Mouse (Mus musculus) heart, embryonic 15.5 days (tissue): ENCODE data around the gene Shmt2. TPM values are rescaled to one million over a fixed set of nuclear protein-coding genes. Genes with fewer than 3 reads are reported as not detected.
A peak's percentile ranks its signal among the peaks of the same experiment; 100 is the strongest.

Source experiments
- ATAC-seq: fragments of 200-750 bp; cut with Nextera tagmentation; replicated peaks from 2 replicates; pipeline ENCODE4 v1.8.0; 2017; ENCODE audit warnings: low read depth, moderate TSS enrichment; ENCODE audit not compliant: insufficient number of reproducible peaks, insufficient read depth, low FRiP score
- H3K27ac ChIP-seq: fragments of 300-500 bp; sonication (generic); 2 replicates; pipeline ENCODE4 v1.5.1; 2015; ENCODE audit warnings: mild to moderate bottlenecking, inconsistent platforms
- H3K27me3 ChIP-seq: fragments of 300-500 bp; sonication (generic); 2 replicates; pipeline ENCODE4 v1.6.1; 2015; ENCODE audit warnings: inconsistent platforms
- H3K36me3 ChIP-seq: fragments of 300-500 bp; sonication (generic); 2 replicates; pipeline ENCODE4 v1.6.1; 2015; ENCODE audit warnings: mild to moderate bottlenecking, inconsistent platforms
- H3K4me1 ChIP-seq: fragments of 300-500 bp; sonication (generic); replicated peaks from 2 replicates; pipeline ENCODE4 v1.6.1; 2015; ENCODE audit warnings: inconsistent platforms
- H3K4me2 ChIP-seq: fragments of 300-500 bp; sonication (generic); 2 replicates; pipeline ENCODE4 v1.6.1; 2015; ENCODE audit warnings: inconsistent platforms, mild to moderate bottlenecking, moderate library complexity
- H3K4me3 ChIP-seq: fragments of 300-500 bp; sonication (generic); 2 replicates; pipeline ENCODE4 v1.5.1; 2015; ENCODE audit warnings: mild to moderate bottlenecking, inconsistent platforms
- H3K9ac ChIP-seq: fragments of 300-500 bp; sonication (generic); 2 replicates; pipeline ENCODE4 v1.6.1; 2015; ENCODE audit warnings: mild to moderate bottlenecking, inconsistent platforms
- H3K9me3 ChIP-seq: fragments of 300-500 bp; sonication (generic); replicated peaks from 2 replicates; pipeline ENCODE4 v1.6.1; 2016; ENCODE audit warnings: inconsistent platforms
- WGBS: fragments of 180-500 bp; shearing (Covaris S2); methylation state at CpG from one replicate; pipeline ENCODE4 v1.1.7; 2015; ENCODE audit warnings: mixed read lengths; 5-methylcytosine and 5-hydroxymethylcytosine counted together
- polyA plus RNA-seq: library from polyadenylated mRNA; unstranded; fragments of >200 nt; fragmentation: Nextera tagmentation; extraction: Ambion mirVana; gene quantifications from 2 replicates; pipeline ENCODE4 v1.2.1, GENCODE M21; 2015

Shmt2 gene
- polyA plus RNA-seq, 1 experiment from 2014 or later = 89.8 TPM

GRCm38 (mm10) chr10:127548236-127548635 lies 26.0 kb upstream of the Shmt2 start:
- no peak overlapping the region for H3K9ac ChIP-seq
- no peaks in the 10 kb centered on the region for H3K4me1 ChIP-seq
- H3K27ac ChIP-seq = no peak overlapping the region
- WGBS = 90% methylated on average over 15 of the region's 15 CpGs
- H3K9me3 ChIP-seq = no peaks in the 10 kb centered on the region
- ATAC-seq = no peak
- no peak overlapping the region for H3K4me2 ChIP-seq
- no peak overlapping the region for H3K4me3 ChIP-seq
- H3K36me3 ChIP-seq = peaks cover 25% of the 10 kb centered on the region
- no peaks in the 10 kb centered on the region for H3K27me3 ChIP-seq

- H3K4me2 ChIP-seq = no peak overlapping the region
- H3K9ac ChIP-seq = no peak overlapping the region
- 86% methylated on average over 7 of the region's 7 CpGs for WGBS
- no peaks in the 10 kb centered on the region for H3K9me3 ChIP-seq
- no peak overlapping the region for H3K27ac ChIP-seq
- H3K36me3 ChIP-seq = peaks cover 13% of the 10 kb centered on the region; the same call in 1 of the 2 replicates
- no peak overlapping the region for H3K4me3 ChIP-seq
- H3K4me1 ChIP-seq = no peaks in the 10 kb centered on the region
- no peak for ATAC-seq
- H3K27me3 ChIP-seq = no peaks in the 10 kb centered on the region
Observed at GRCm38 (mm10) chr10:127546505-127546904, 24.3 kb upstream of the Shmt2 start.

GRCm38 (mm10) chr10:127544375-127544774 lies 22.1 kb upstream of the Shmt2 start:
- H3K27ac ChIP-seq = no peak overlapping the region
- no peaks in the 10 kb centered on the region for H3K9me3 ChIP-seq
- peaks cover 19% of the 10 kb centered on the region; the same call in 1 of the 2 replicates for H3K36me3 ChIP-seq
- no peaks in the 10 kb centered on the region for H3K27me3 ChIP-seq
- no peak for ATAC-seq
- WGBS = 83% methylated on average over 20 of the region's 20 CpGs
- H3K4me1 ChIP-seq = no peaks in the 10 kb centered on the region
- H3K9ac ChIP-seq = no peak overlapping the region
- H3K4me3 ChIP-seq = no peak overlapping the region
- no peak overlapping the region for H3K4me2 ChIP-seq

GRCm38 (mm10) chr10:127543916-127544315 lies 21.7 kb upstream of the Shmt2 start:
- H3K4me1 ChIP-seq = no peaks in the 10 kb centered on the region
- H3K27me3 ChIP-seq = no peaks in the 10 kb centered on the region
- H3K4me3 ChIP-seq = no peak overlapping the region
- no peak for ATAC-seq
- H3K27ac ChIP-seq = no peak overlapping the region
- 79% methylated on average over 3 of the region's 3 CpGs for WGBS
- no peak overlapping the region for H3K4me2 ChIP-seq
- H3K36me3 ChIP-seq = peaks cover 19% of the 10 kb centered on the region; the same call in 1 of the 2 replicates
- no peaks in the 10 kb centered on the region for H3K9me3 ChIP-seq
- no peak overlapping the region for H3K9ac ChIP-seq

- Histone ChIP-seq H3K9me3 (no peaks in the 10 kb centered on the region), H3K4me2 (no peak overlapping the region), H3K27me3 (peaks cover 5% of the 10 kb centered on the region; the same call in 1 of the 2 replicates), H3K36me3 (peaks cover 19% of the 10 kb centered on the region; the same call in 1 of the 2 replicates), H3K27ac (no peak overlapping the region), H3K4me1 (no peaks in the 10 kb centered on the region), H3K4me3 (no peak overlapping the region), H3K9ac (no peak overlapping the region)
- ATAC-seq = no peak
- 65% methylated on average over 6 of the region's 6 CpGs for WGBS
Observed at GRCm38 (mm10) chr10:127542720-127543119, 20.5 kb upstream of the Shmt2 start.

- H3K4me1 ChIP-seq = no peaks in the 10 kb centered on the region
- no peak overlapping the region for H3K9ac ChIP-seq
- no peak overlapping the region for H3K4me3 ChIP-seq
- H3K9me3 ChIP-seq = no peaks in the 10 kb centered on the region
- peaks cover 8% of the 10 kb centered on the region for H3K27me3 ChIP-seq
- no peak overlapping the region for H3K27ac ChIP-seq
- no peak for ATAC-seq
- no peak overlapping the region for H3K4me2 ChIP-seq
- 63% methylated on average over 13 of the region's 13 CpGs for WGBS
- H3K36me3 ChIP-seq = peaks cover 17% of the 10 kb centered on the region; the same call in 1 of the 2 replicates
Observed at GRCm38 (mm10) chr10:127542084-127542483, 19.8 kb upstream of the Shmt2 start.

GRCm38 (mm10) chr10:127541510-127541909 lies 19.3 kb upstream of the Shmt2 start:
- Histone ChIP-seq H3K9me3 (no peaks in the 10 kb centered on the region), H3K4me3 (no peak overlapping the region)
- ATAC-seq = no peak

GRCm38 (mm10) chr10:127537854-127538583 lies 15.8 kb upstream of the Shmt2 start:
- H3K9me3 ChIP-seq = no peaks in the 10 kb centered on the region
- H3K36me3 ChIP-seq = 0 out of 2 replicates have a peak, but pooled peaks cover 6% of the 10 kb centered on the region
- WGBS = 29% methylated on average over 7 of the region's 7 CpGs
- ATAC-seq = no peak
- H3K9ac ChIP-seq = no peak overlapping the region
- H3K4me2 ChIP-seq = no peak overlapping the region
- H3K4me1 ChIP-seq = peaks cover 18% of the 10 kb centered on the region
- H3K27ac ChIP-seq = no peak overlapping the region
- H3K27me3 ChIP-seq = peaks cover 49% of the 10 kb centered on the region
- H3K4me3 ChIP-seq = no peak overlapping the region

More at GRCm38 (mm10) chr10:127541510-127541909, 19.3 kb upstream of the Shmt2 start:
- peaks cover 14% of the 10 kb centered on the region for H3K27me3 ChIP-seq
- no peaks in the 10 kb centered on the region for H3K4me1 ChIP-seq
- peaks cover 11% of the 10 kb centered on the region; the same call in 1 of the 2 replicates for H3K36me3 ChIP-seq
- WGBS = 88% methylated on average over 8 of the region's 8 CpGs
- H3K27ac ChIP-seq = no peak overlapping the region
- H3K9ac ChIP-seq = no peak overlapping the region
- H3K4me2 ChIP-seq = no peak overlapping the region

GRCm38 (mm10) chr10:127536586-127537314 lies 14.5 kb upstream of the Shmt2 start:
- peaks cover 18% of the 10 kb centered on the region for H3K4me1 ChIP-seq
- no peak overlapping the region for H3K4me3 ChIP-seq
- no peak overlapping the region for H3K27ac ChIP-seq
- peaks cover 62% of the 10 kb centered on the region for H3K27me3 ChIP-seq
- no peak overlapping the region for H3K9ac ChIP-seq
- 11% methylated on average over 8 of the region's 8 CpGs for WGBS
- H3K9me3 ChIP-seq = no peaks in the 10 kb centered on the region
- no peak overlapping the region for H3K4me2 ChIP-seq
- 0 out of 2 replicates have a peak, but pooled peaks cover 6% of the 10 kb centered on the region for H3K36me3 ChIP-seq
- ATAC-seq = no peak

- peaks cover 24% of the 10 kb centered on the region for H3K4me1 ChIP-seq
- H3K4me3 ChIP-seq = peak overlapping the region; percentile 55
- H3K9me3 ChIP-seq = no peaks in the 10 kb centered on the region
- peaks cover 80% of the 10 kb centered on the region for H3K27me3 ChIP-seq
- no peaks in the 10 kb centered on the region for H3K36me3 ChIP-seq
- under 1% methylated on average over 30 of the region's 30 CpGs for WGBS
- ATAC-seq = no peak; the same call in 1 of the 2 replicates
- H3K9ac ChIP-seq = peak overlapping the region; percentile 23; the same call in 1 of the 2 replicates
- peak overlapping the region; percentile 97 for H3K4me2 ChIP-seq
- no peak overlapping the region for H3K27ac ChIP-seq
Observed at GRCm38 (mm10) chr10:127534929-127535384, 12.7 kb upstream of the Shmt2 start.
